Mouse (Mus musculus) limb, embryonic 14.5 days (tissue): ENCODE measurements at regions not wholly inside any gene's neighbourhood (a gene's known extent, or its start where the extent isn't known, plus 50 kb on each side); places are given as distances from the start of the nearest gene placed in this dataset.

Experiments used
- ATAC-seq: fragments of 200-750 bp; cut with Nextera tagmentation; 2 replicates; pipeline ENCODE4 v1.8.0; 2017; ENCODE audit warnings: low read depth, moderate number of reproducible peaks, moderate TSS enrichment; ENCODE audit not compliant: low FRiP score
- DNase-seq: peaks from one replicate; pipeline ENCODE4 v3.0.0-alpha.2; 2015; ENCODE audit warnings: low spot score
- H3K27ac ChIP-seq: fragments of 300-500 bp; sonication (generic); replicated peaks from 2 replicates; pipeline ENCODE4 v1.5.1; 2014; ENCODE audit warnings: low read depth, mild to moderate bottlenecking, low read length, moderate library complexity, mixed read lengths
- H3K27me3 ChIP-seq: fragments of 300-500 bp; sonication (generic); 2 replicates; pipeline ENCODE4 v1.6.1; 2014; ENCODE audit warnings: low read length, mixed read lengths; ENCODE audit not compliant: control insufficient read depth, insufficient read depth
- H3K36me3 ChIP-seq: fragments of 300-500 bp; sonication (generic); 2 replicates; pipeline ENCODE4 v1.6.1; 2014; ENCODE audit warnings: mild to moderate bottlenecking, low read length, moderate library complexity, mixed read lengths; ENCODE audit not compliant: control insufficient read depth, insufficient read depth
- H3K4me1 ChIP-seq: fragments of 300-500 bp; sonication (generic); 2 replicates; pipeline ENCODE4 v1.6.1; 2014; ENCODE audit warnings: antibody characterized with exemption, low read length, mixed read lengths; ENCODE audit not compliant: control insufficient read depth, insufficient read depth
- H3K4me2 ChIP-seq: fragments of 300-500 bp; sonication (generic); replicated peaks from 2 replicates; pipeline ENCODE4 v1.6.1; 2014; ENCODE audit warnings: low read depth, mild to moderate bottlenecking, low read length, moderate library complexity; ENCODE audit not compliant: severe bottlenecking
- H3K4me3 ChIP-seq: fragments of 300-500 bp; sonication (generic); replicated peaks from 2 replicates; pipeline ENCODE4 v1.5.1; 2014; ENCODE audit warnings: low read length
- H3K9ac ChIP-seq: fragments of 300-500 bp; sonication (generic); 2 replicates; pipeline ENCODE4 v1.6.1; 2014; ENCODE audit warnings: mild to moderate bottlenecking, low read depth, low read length, moderate library complexity; ENCODE audit not compliant: severe bottlenecking
- H3K9me3 ChIP-seq: fragments of 300-500 bp; sonication (generic); 2 replicates; pipeline ENCODE4 v1.6.1; 2016; ENCODE audit warnings: low read length; ENCODE audit not compliant: control insufficient read depth
- POLR2A ChIP-seq: fragments of 200-500 bp; IDR thresholded peaks from 2 replicates; pipeline ENCODE4 v1.8.0; 2012; ENCODE audit warnings: inconsistent platforms, mild to moderate bottlenecking, moderate library complexity, borderline replicate concordance; ENCODE audit not compliant: insufficient read depth, insufficient read length; ENCODE audit errors: extremely low read depth
- WGBS: fragments of 180-500 bp; shearing (Covaris S2); extraction: QIAGEN DNeasy Blood & Tissue Kit; methylation state at CpG from one replicate; pipeline ENCODE4 v1.1.7; 2014; 5-methylcytosine and 5-hydroxymethylcytosine counted together

DNA sequence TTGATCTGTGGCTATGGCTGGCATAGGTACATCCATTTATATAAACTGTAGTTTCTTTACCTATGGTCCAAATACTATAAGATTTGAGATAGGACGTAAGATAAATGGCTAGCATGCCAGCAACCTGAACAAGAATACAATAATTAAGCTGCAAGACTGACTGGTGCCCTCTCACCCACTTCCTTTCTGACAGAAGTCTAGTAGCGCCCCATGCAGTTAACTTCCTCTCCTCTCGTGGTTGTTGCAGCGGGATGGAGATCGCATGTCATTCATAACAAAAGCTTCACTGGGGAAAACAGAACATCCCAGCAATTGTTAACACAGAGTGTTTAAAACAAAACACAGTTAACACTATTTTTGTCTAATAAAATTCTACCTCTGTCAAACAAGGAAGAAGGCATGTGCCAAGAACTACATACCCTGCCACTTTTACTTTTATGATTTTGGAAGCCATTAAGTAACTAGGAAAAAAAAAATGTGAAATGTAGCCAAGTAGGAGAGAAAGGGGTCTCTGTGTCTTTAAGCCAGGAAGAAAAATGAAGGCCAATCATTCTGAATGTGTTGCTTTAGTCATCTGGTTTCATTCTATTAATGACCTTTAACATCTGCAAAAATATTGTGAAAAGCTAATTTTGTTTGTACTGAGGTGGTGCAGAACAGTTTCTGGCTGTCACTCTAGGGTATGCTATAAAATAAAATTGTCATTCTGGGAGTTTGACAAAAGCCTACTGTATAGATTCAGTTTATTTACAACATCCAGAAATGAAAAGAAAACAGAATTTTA lies 261.0 kb downstream of the Car8 start:
- H3K4me3 ChIP-seq, result no peak overlapping the region
- no peak overlapping the region for H3K9ac ChIP-seq
- H3K4me2 ChIP-seq, result no peak overlapping the region
- peak overlapping the region; percentile 55; the same call in 1 of the 2 replicates for H3K27ac ChIP-seq
- 0 out of 2 replicates have a peak, but pooled peaks cover 4% of the 10 kb centered on the region for H3K4me1 ChIP-seq
- DNase-seq (peak; percentile 53), ATAC-seq (peak; percentile 75)
- H3K9me3 ChIP-seq, result no peaks in the 10 kb centered on the region
- no peaks in the 10 kb centered on the region for H3K36me3 ChIP-seq
- H3K27me3 ChIP-seq, result no peaks in the 10 kb centered on the region
- no peak for TF ChIP-seq POLR2A
- WGBS, result 45% methylated on average over 5 of the region's 5 CpGs

DNA sequence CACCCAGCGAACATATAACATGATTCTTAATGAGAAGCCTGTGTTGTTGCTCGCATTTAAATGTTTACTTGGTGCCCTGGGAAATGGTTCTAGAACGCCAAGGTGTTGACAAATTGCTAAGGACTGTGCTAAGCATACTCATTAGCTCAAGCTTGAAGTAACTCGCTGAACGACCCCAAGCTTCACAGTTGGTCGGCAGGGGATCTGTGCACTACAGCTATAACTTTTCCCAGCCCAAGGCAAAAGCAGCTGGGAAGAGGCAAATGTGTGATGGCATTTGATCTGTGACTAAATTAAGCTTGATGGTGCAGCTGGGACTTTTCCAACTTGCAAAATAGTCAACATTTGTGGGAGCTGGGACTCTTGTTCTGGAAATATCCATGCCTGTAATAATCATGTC lies 268.6 kb downstream of the Car8 start:
- Histone ChIP-seq H3K4me1 (no peaks in the 10 kb centered on the region), H3K27me3 (no peaks in the 10 kb centered on the region), H3K9ac (no peak overlapping the region), H3K4me2 (no peak overlapping the region), H3K36me3 (no peaks in the 10 kb centered on the region), H3K27ac (no peak overlapping the region), H3K4me3 (no peak overlapping the region), H3K9me3 (no peaks in the 10 kb centered on the region)
- no peak for ATAC-seq
- TF ChIP-seq POLR2A, result no peak
- 20% methylated on average over 6 of the region's 6 CpGs for WGBS
- no peak for DNase-seq

DNA sequence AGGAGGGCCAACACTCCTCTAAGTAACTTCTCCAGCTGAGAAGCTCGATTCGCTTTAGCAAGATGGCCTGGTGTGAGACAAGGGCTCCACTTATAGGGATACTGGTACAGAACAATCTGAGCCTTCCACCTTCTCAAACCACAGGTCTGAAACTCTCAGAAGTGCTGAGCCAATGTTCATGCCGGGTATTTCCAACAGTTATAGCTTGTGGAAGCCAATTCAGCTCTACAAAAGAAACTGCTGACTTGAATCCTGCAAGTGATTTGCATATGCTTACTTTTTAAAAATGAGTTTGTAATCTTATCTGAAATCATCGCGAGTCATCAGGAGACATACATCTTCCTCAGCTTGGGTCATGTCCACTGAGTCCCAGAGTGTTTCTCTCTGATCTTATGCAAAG lies 273.2 kb downstream of the Car8 start:
- H3K36me3 ChIP-seq, result no peaks in the 10 kb centered on the region
- DNase-seq, result no peak
- no peak for ATAC-seq
- no peak for TF ChIP-seq POLR2A
- H3K4me2 ChIP-seq, result no peak overlapping the region
- H3K9me3 ChIP-seq, result no peaks in the 10 kb centered on the region
- no peak overlapping the region for H3K27ac ChIP-seq
- H3K4me3 ChIP-seq, result no peak overlapping the region
- 92% methylated on average over 5 of the region's 5 CpGs for WGBS
- H3K4me1 ChIP-seq, result no peaks in the 10 kb centered on the region
- H3K9ac ChIP-seq, result no peak overlapping the region
- H3K27me3 ChIP-seq, result no peaks in the 10 kb centered on the region

DNA sequence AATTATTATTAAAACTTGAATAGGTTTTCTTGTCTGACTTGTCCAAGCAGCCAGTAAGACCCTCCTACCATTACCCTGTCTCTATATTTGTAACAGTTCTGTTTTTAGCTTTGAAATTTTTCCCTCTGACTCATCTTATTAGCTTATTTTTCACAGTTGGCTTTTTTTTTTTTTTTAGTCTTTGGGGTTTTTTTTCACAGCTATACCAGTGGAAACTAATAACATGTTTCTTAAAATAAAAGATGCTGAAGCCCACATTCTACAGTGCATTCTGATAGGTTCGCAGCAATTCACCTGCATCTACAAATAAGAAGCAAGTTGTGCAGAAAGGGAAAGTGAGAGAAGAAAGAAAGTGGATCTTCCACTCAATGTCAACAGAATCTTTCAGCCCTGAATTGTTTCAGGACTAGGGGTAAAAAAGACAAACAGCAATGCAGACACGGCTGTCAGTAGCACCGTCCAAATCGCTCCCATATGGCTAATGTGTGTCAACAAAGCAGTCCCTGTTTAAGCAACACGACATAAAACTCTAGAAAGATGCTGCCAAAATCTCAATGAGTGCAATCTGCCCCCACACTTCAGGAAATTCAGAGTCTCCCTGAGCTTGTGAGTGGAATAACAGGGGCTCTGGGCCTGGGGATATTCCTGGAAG lies 277.2 kb downstream of the Car8 start:
- no peak overlapping the region for H3K4me2 ChIP-seq
- no peak overlapping the region for H3K9ac ChIP-seq
- WGBS, result 43% methylated on average over 5 of the region's 5 CpGs
- ATAC-seq, result peak; percentile 34; the same call in 1 of the 2 replicates
- no peak for TF ChIP-seq POLR2A
- H3K4me1 ChIP-seq, result no peaks in the 10 kb centered on the region
- H3K4me3 ChIP-seq, result no peak overlapping the region
- peak; percentile 42 for DNase-seq
- H3K27ac ChIP-seq, result no peak overlapping the region
- no peaks in the 10 kb centered on the region for H3K36me3 ChIP-seq
- no peaks in the 10 kb centered on the region for H3K9me3 ChIP-seq
- no peaks in the 10 kb centered on the region for H3K27me3 ChIP-seq

DNA sequence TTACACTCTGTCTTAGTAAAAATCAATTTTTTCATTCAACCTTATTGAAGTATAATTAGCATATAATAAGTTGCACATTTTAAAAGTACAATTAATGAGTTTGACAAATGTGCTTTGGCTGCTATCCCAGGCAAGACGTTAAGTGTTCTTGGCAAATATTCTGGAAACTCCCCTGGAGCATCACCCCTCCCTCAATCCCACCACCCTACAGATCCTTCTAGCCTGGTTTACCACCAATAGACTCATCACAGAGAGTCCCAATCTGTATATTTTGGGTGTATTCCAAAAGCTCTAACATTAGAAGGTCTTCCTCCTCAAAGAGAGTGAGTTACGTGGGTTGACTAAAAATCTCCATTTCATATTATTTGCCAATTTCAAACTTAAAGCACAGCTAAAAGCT lies 278.5 kb downstream of the Car8 start:
- Histone ChIP-seq H3K36me3 (no peaks in the 10 kb centered on the region), H3K9me3 (no peaks in the 10 kb centered on the region), H3K27ac (no peak overlapping the region), H3K9ac (no peak overlapping the region), H3K4me2 (no peak overlapping the region), H3K27me3 (no peaks in the 10 kb centered on the region), H3K4me1 (no peaks in the 10 kb centered on the region), H3K4me3 (no peak overlapping the region)
- ATAC-seq (no peak), DNase-seq (no peak)
- TF ChIP-seq POLR2A, result no peak
- WGBS, result 46% methylated on average over 2 of the region's 2 CpGs
